ENCODE assay signal across 8 mouse cellular contexts in the genomic region with DNA sequence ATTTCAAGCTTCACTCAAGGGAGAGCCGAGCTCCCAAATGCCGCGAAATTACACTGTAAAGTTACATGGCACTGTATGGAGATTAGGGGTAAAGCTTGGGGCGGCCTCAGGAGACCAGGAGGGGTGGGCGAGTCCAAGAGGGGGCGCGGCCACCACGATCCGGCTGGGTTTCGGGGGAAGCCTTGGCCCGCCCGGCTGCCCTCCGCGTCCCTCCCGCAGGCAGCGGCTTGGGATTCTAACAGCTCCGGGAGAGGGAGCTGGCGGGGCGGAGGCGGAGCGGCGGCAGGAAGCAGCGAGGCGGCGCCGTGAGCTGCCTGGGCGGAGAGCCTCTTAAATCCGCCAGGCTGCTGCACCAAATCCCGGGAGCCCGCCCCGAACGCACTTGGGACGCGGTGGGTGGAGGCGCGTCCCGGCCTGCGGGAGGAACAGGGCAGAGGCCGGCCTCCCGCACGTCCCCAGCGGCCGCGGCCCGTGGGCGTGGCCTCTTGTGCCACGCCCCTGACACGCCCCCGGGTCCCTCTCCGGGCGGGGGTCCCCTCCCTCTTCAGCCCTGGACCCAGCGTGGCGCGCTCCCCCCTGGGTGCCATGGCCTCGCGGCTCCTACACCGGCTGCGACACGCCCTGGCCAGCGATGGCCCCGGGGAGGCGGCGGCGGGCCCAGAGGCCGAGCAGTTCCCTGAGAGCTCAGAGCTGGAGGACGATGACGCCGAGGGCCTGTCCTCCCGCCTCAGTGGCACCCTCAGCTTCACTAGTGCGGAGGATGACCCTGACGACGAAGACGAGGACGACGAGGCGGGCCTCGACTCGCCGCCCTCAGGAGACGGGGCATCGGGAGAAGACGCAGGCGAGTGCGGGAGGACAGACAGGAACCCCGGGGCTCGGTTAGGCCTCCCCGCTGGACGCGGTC. TPM values are rescaled to one million over a fixed set of nuclear protein-coding genes. Genes with fewer than 3 reads are reported as not detected.
DNase-seq lines count a peak whose midpoint lies in the region; ATAC-seq lines count a peak whose summit lies in the region.

Snx21 (plus strand) TSS at position 343 of the 907 bp plus-strand sequence.

- peak; percentile 77 for DNase-seq in R1 (ENCODE audit: low read depth, low spot score)
- DNase-seq in cerebellum, postnatal 25 days = peak; percentile 91 to 94
- DNase-seq in frontal cortex, postnatal 14 days (ENCODE audit: low spot score in 2 of 2) = peak; percentile 69 to 73
- peak; percentile 87 to 88 for DNase-seq in layer of hippocampus, postnatal 36 days
- DNase-seq in lung, postnatal 25 days (ENCODE audit: low spot score) = peak; percentile 95
- peak; percentile 88 for DNase-seq in retina, embryonic 14.5 days (ENCODE audit: low spot score)
- DNase-seq in thymus, postnatal 36 days = peak; percentile 72 to 74

- peak within 1 kb of the TSS; percentile 68 for H3K9ac ChIP-seq in hindbrain, embryonic 12.5 days

- ATAC-seq in hindbrain, embryonic 12.5 days (ENCODE audit: low FRiP score) = peak; percentile 91

- peak within 1 kb of the TSS; percentile 84 for H3K4me2 ChIP-seq in hindbrain, embryonic 12.5 days (replicated peaks)

- H3K27me3 ChIP-seq in hindbrain, embryonic 12.5 days = peaks cover 3% of the 10 kb centered on the region; the same call in 1 of the 2 replicates

- H3K4me1 ChIP-seq in hindbrain, embryonic 12.5 days = peaks cover 20% of the 10 kb centered on the region

- WGBS in hindbrain, embryonic 12.5 days = under 1% methylated on average over 66 of the region's 89 CpGs

- peak within 1 kb of the TSS; percentile 68 for H3K4me3 ChIP-seq in hindbrain, embryonic 12.5 days

- peaks cover 13% of the 10 kb centered on the region for H3K36me3 ChIP-seq in hindbrain, embryonic 12.5 days

- H3K27ac ChIP-seq in hindbrain, embryonic 12.5 days = peak within 1 kb of the TSS; percentile 45; the same call in 1 of the 2 replicates

- H3K9me3 ChIP-seq in hindbrain, embryonic 12.5 days (replicated peaks) = no peaks in the 10 kb centered on the region

RNA-seq across cellular contexts. Expression of gene Snx21, which starts in this region (rescaled TPM):
- polyA plus RNA-seq in hindbrain, embryonic 12.5 days (2016; fragmentation: Nextera tagmentation; extraction: Ambion mirVana) = 15.0 and 15.7 TPM in 2 replicates
- 10 to 100 TPM; 36.7 to 44.0 TPM for total RNA-seq in layer of hippocampus, postnatal 36 days (2021)

Comparison
In these comparisons a context has a peak if more than half of its experiments do, and no peak if none do; other contexts are left out.
1. Peak in every context shown above with its lines: DNase-seq, ATAC-seq, H3K4me3 ChIP-seq and H3K27ac ChIP-seq.